Mouse (Mus musculus) heart, postnatal 0 days (tissue): ENCODE measurements around the gene Dnajc24. TPM values are rescaled to one million over a fixed set of nuclear protein-coding genes. Genes with fewer than 3 reads are reported as not detected.

Experiments
- ATAC-seq: fragments of 200-750 bp; cut with Nextera tagmentation; 2 replicates; pipeline ENCODE4 v1.8.0; 2017; ENCODE audit warnings: low read depth, moderate number of reproducible peaks, moderate library complexity; ENCODE audit not compliant: insufficient read depth
- DNase-seq: peaks from one replicate; pipeline ENCODE4 v3.0.0-alpha.2; 2016; ENCODE audit warnings: low spot score
- H3K27ac ChIP-seq: fragments of 300-500 bp; sonication (generic); 2 replicates; pipeline ENCODE4 v1.5.1; 2014; ENCODE audit warnings: low read depth, mild to moderate bottlenecking
- H3K27me3 ChIP-seq: fragments of 300-500 bp; sonication (generic); 2 replicates; pipeline ENCODE4 v1.6.1; 2014; ENCODE audit warnings: low read length, mixed read lengths; ENCODE audit not compliant: control insufficient read depth, insufficient read depth
- H3K36me3 ChIP-seq: fragments of 300-500 bp; sonication (generic); replicated peaks from 2 replicates; pipeline ENCODE4 v1.6.1; 2014; ENCODE audit warnings: low read length, mixed read lengths; ENCODE audit not compliant: control insufficient read depth, insufficient read depth
- H3K4me1 ChIP-seq: fragments of 300-500 bp; sonication (generic); 2 replicates; pipeline ENCODE4 v1.6.1; 2014; ENCODE audit warnings: antibody characterized with exemption; ENCODE audit not compliant: control insufficient read depth, insufficient read depth
- H3K4me2 ChIP-seq: fragments of 300-500 bp; sonication (generic); 2 replicates; pipeline ENCODE4 v1.6.1; 2014; ENCODE audit warnings: low read depth, mild to moderate bottlenecking, low read length, moderate library complexity
- H3K4me3 ChIP-seq: fragments of 300-500 bp; sonication (generic); 2 replicates; pipeline ENCODE4 v1.5.1; 2014; ENCODE audit warnings: low read depth, low read length
- H3K9ac ChIP-seq: fragments of 300-500 bp; sonication (generic); replicated peaks from 2 replicates; pipeline ENCODE4 v1.6.1; 2014; ENCODE audit warnings: low read depth, low read length, mixed read lengths
- H3K9me3 ChIP-seq: fragments of 300-500 bp; sonication (generic); replicated peaks from 2 replicates; pipeline ENCODE4 v1.6.1; 2016; ENCODE audit warnings: low read length; ENCODE audit not compliant: control insufficient read depth
- CTCF ChIP-seq: IDR thresholded peaks from 2 replicates; pipeline ENCODE4 v1.5.1; 2016; ENCODE audit warnings: antibody characterized with exemption, control low read depth, low read depth
- EP300 ChIP-seq: IDR thresholded peaks from 2 replicates; pipeline ENCODE4 v1.6.1; 2016; ENCODE audit warnings: antibody characterized with exemption, low read depth
- WGBS: fragments of 180-500 bp; shearing (Covaris S2); extraction: QIAGEN DNeasy Blood & Tissue Kit; methylation state at CpG from one replicate; pipeline ENCODE4 v1.1.7; 2014; 5-methylcytosine and 5-hydroxymethylcytosine counted together
- polyA plus RNA-seq: library from polyadenylated mRNA; unstranded; fragments of >200 nt; fragmentation: Nextera tagmentation; extraction: Ambion mirVana; gene quantifications from 2 replicates; pipeline ENCODE4 v1.2.1, GENCODE M21; 2015
- total RNA-seq: library from RNA; depleted of rRNA; stranded (reverse); fragments of >200 nt; gene quantifications from 2 replicates; pipeline ENCODE4 v1.2.3, GENCODE M21; 2014; ENCODE audit warnings: low replicate concordance; rRNA removed

Dnajc24 gene
- total RNA-seq (3.1 and 10.3 TPM in 2 replicates), polyA plus RNA-seq (23.9 and 28.8 TPM in 2 replicates)

- peak; percentile 90 for DNase-seq
- TF ChIP-seq CTCF (no peak), EP300 (no peak)
Observed at GRCm38 (mm10) chr2:106002835-106003739, at the start of gene Dnajc24. Gene Dnajc24 (minus strand): TSS chr2:106003549.

GRCm38 (mm10) chr2:106046686-106047085 lies 43.3 kb upstream of the Dnajc24 start:
- no peak overlapping the region for H3K9ac ChIP-seq
- DNase-seq: no peak
- TF ChIP-seq EP300 (no peak), CTCF (no peak)
- no peaks in the 10 kb centered on the region for H3K4me1 ChIP-seq
- H3K36me3 ChIP-seq: no peaks in the 10 kb centered on the region
- ATAC-seq: no peak
- 72% methylated on average over 4 of the region's 4 CpGs for WGBS
- no peak overlapping the region for H3K4me2 ChIP-seq
- H3K9me3 ChIP-seq: no peaks in the 10 kb centered on the region
- H3K27ac ChIP-seq: no peak overlapping the region
- H3K4me3 ChIP-seq: no peak overlapping the region
- H3K27me3 ChIP-seq: no peaks in the 10 kb centered on the region

More at GRCm38 (mm10) chr2:106002835-106003739, at the start of gene Dnajc24:
- H3K9ac ChIP-seq: peak within 1 kb of the TSS; percentile 77
- H3K27ac ChIP-seq: peak within 1 kb of the TSS; percentile 76
- H3K4me1 ChIP-seq: no peaks in the 10 kb centered on the region
- H3K4me3 ChIP-seq: peak within 1 kb of the TSS; percentile 87
- no peaks in the 10 kb centered on the region; the same call in 1 of the 2 replicates for H3K36me3 ChIP-seq
- peak within 1 kb of the TSS; percentile 76 for H3K4me2 ChIP-seq
- peak; percentile 97 for ATAC-seq
- no peaks in the 10 kb centered on the region for H3K9me3 ChIP-seq
- no peaks in the 10 kb centered on the region for H3K27me3 ChIP-seq
- 2% methylated on average over 44 of the region's 44 CpGs for WGBS

- ATAC-seq: no peak
- Histone ChIP-seq H3K27me3 (no peaks in the 10 kb centered on the region), H3K9me3 (no peaks in the 10 kb centered on the region), H3K4me3 (no peak overlapping the region), H3K27ac (no peak overlapping the region), H3K36me3 (no peaks in the 10 kb centered on the region), H3K4me1 (no peaks in the 10 kb centered on the region), H3K4me2 (no peak overlapping the region), H3K9ac (no peak overlapping the region)
- no peak for DNase-seq
- WGBS: 83% methylated on average over 7 of the region's 7 CpGs
- TF ChIP-seq CTCF (no peak), EP300 (no peak)
Observed at GRCm38 (mm10) chr2:106042495-106042894, 39.1 kb upstream of the Dnajc24 start.

DNA sequence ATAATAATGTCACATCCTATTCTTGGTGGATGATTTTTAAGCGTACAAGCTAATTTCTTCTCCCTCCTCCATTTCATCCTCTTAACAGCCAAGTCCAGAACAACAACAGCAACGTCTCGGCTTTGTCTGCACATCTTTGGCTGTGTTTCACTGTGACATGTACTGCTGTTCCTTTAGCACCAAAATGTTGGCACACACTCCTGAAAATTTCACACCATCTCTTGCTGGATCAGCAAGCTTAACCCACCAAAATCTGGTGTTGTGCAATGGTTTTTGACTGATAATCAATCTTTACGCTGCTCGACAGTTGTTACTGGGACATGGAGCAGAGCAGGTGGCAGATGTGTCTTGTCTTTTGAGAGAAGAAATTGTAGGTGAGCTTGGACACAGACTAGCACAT lies 38.6 kb upstream of the Dnajc24 start:
- WGBS: 81% methylated on average over 5 of the region's 5 CpGs
- no peaks in the 10 kb centered on the region for H3K4me1 ChIP-seq
- no peaks in the 10 kb centered on the region for H3K9me3 ChIP-seq
- no peak for ATAC-seq
- no peak overlapping the region for H3K27ac ChIP-seq
- no peaks in the 10 kb centered on the region for H3K27me3 ChIP-seq
- no peak overlapping the region for H3K4me3 ChIP-seq
- no peaks in the 10 kb centered on the region for H3K36me3 ChIP-seq
- TF ChIP-seq CTCF (no peak), EP300 (no peak)
- no peak for DNase-seq
- H3K4me2 ChIP-seq: no peak overlapping the region
- H3K9ac ChIP-seq: no peak overlapping the region; the same call in 1 of the 2 replicates

- ATAC-seq (no peak), DNase-seq (no peak)
- H3K9me3 ChIP-seq: no peaks in the 10 kb centered on the region
- no peaks in the 10 kb centered on the region for H3K4me1 ChIP-seq
- H3K9ac ChIP-seq: no peak overlapping the region
- H3K36me3 ChIP-seq: no peaks in the 10 kb centered on the region
- no peak overlapping the region for H3K4me2 ChIP-seq
- H3K4me3 ChIP-seq: no peak overlapping the region
- no peak overlapping the region for H3K27ac ChIP-seq
- 66% methylated on average over 4 of the region's 4 CpGs for WGBS
- H3K27me3 ChIP-seq: no peaks in the 10 kb centered on the region
- TF ChIP-seq EP300 (no peak), CTCF (no peak)
Observed at GRCm38 (mm10) chr2:106038286-106038685, 34.9 kb upstream of the Dnajc24 start.
